Mouse (Mus musculus) neural tube, embryonic 14.5 days (tissue): Measurements from ENCODE around the gene Trat1. TPM values are rescaled to one million over a fixed set of nuclear protein-coding genes. Genes with fewer than 3 reads are reported as not detected.

Experiments used
- ATAC-seq: fragments of 200-750 bp; cut with Nextera tagmentation; 2 replicates; pipeline ENCODE4 v1.8.0; 2017; ENCODE audit warnings: low read depth, mild to moderate bottlenecking, moderate TSS enrichment, moderate library complexity
- H3K27ac ChIP-seq: fragments of 300-500 bp; sonication (generic); 2 replicates; pipeline ENCODE4 v1.5.1; 2014; ENCODE audit warnings: low read depth, mild to moderate bottlenecking, control low read depth, low read length, moderate library complexity, mixed read lengths
- H3K27me3 ChIP-seq: fragments of 300-500 bp; sonication (generic); 2 replicates; pipeline ENCODE4 v1.6.1; 2014; ENCODE audit warnings: low read length; ENCODE audit not compliant: control insufficient read depth, insufficient read depth
- H3K36me3 ChIP-seq: fragments of 300-500 bp; sonication (generic); 2 replicates; pipeline ENCODE4 v1.6.1; 2014; ENCODE audit warnings: low read length, mixed read lengths; ENCODE audit not compliant: control insufficient read depth, insufficient read depth
- H3K4me1 ChIP-seq: fragments of 300-500 bp; sonication (generic); 2 replicates; pipeline ENCODE4 v1.6.1; 2014; ENCODE audit warnings: low read length; ENCODE audit not compliant: control insufficient read depth, insufficient read depth
- H3K4me2 ChIP-seq: fragments of 300-500 bp; sonication (generic); 2 replicates; pipeline ENCODE4 v1.6.1; 2014; ENCODE audit warnings: mild to moderate bottlenecking, low read depth, low read length, control low read depth
- H3K4me3 ChIP-seq: fragments of 300-500 bp; sonication (generic); 2 replicates; pipeline ENCODE4 v1.5.1; 2014; ENCODE audit warnings: low read depth, low read length, control low read depth, mixed read lengths
- H3K9ac ChIP-seq: fragments of 300-500 bp; sonication (generic); replicated peaks from 2 replicates; pipeline ENCODE4 v1.6.1; 2014; ENCODE audit warnings: low read depth, mild to moderate bottlenecking, control low read depth, low read length, mixed read lengths
- H3K9me3 ChIP-seq: fragments of 300-500 bp; sonication (generic); 2 replicates; pipeline ENCODE4 v1.6.1; 2016; ENCODE audit warnings: low read length; ENCODE audit not compliant: control insufficient read depth
- WGBS: fragments of 180-500 bp; shearing (Covaris S2); extraction: QIAGEN DNeasy Blood & Tissue Kit; methylation state at CpG from one replicate; pipeline ENCODE4 v1.1.7; 2014; 5-methylcytosine and 5-hydroxymethylcytosine counted together
- polyA plus RNA-seq: library from polyadenylated mRNA; unstranded; fragments of >200 nt; fragmentation: Nextera tagmentation; extraction: Ambion mirVana; gene quantifications from 2 replicates; pipeline ENCODE4 v1.2.1, GENCODE M21; 2014

The Trat1 gene
- polyA plus RNA-seq, 1 experiment from 2014 or later = 0.33 TPM

GRCm38 (mm10) chr16:48741549-48741948 is 30.3 kb downstream of the Trat1 start:
- no peaks in the 10 kb centered on the region for H3K27me3 ChIP-seq
- no peak overlapping the region for H3K4me3 ChIP-seq
- no peak overlapping the region for H3K27ac ChIP-seq
- H3K4me2 ChIP-seq = no peak overlapping the region
- H3K9me3 ChIP-seq = no peaks in the 10 kb centered on the region
- WGBS = 72% methylated on average over 3 of the region's 3 CpGs
- no peaks in the 10 kb centered on the region for H3K36me3 ChIP-seq
- ATAC-seq = no peak
- H3K4me1 ChIP-seq = no peaks in the 10 kb centered on the region
- H3K9ac ChIP-seq = no peak overlapping the region

DNA sequence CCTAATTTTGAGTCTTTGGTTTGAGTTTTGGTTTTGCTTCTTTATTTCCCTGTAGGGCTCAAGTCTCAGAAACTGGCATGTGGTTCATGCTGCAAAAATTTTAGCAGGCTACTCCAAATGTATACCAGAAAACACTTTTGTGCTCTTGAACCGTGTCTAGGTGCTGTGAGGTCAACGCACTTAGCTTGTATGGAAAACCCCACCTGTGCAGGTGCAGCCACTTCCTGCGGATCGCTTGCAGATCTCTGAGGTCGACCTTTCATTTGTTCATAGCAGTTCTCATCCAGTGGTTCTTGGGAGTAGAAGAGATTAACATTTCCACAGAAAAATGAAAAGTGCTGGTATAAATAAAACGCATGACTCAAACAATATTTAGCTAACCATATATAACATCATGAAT is 31.8 kb downstream of the Trat1 start:
- Histone ChIP-seq H3K27me3 (no peaks in the 10 kb centered on the region), H3K4me1 (no peaks in the 10 kb centered on the region), H3K4me3 (no peak overlapping the region), H3K27ac (no peak overlapping the region), H3K4me2 (no peak overlapping the region), H3K9me3 (no peaks in the 10 kb centered on the region), H3K36me3 (no peaks in the 10 kb centered on the region), H3K9ac (no peak overlapping the region)
- no peak for ATAC-seq
- WGBS = 89% methylated on average over 6 of the region's 6 CpGs

DNA sequence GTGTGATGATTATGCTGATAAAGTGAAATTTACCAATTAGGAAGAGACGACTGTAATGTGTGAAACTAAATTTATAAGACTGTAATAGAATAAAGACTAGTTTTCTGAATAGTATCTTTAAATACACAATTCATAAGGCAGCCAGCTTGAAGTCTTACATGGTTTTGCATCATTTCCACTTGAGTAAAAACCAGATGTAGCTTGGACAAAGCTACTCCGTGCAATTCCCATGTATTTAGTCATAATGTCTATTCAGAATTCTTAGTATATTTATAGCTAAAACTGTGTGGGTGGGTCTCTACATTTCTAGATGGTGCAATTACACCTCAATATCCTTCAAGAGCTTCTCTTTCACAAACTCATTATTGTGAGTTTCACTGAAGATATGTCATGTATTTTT is 33.4 kb downstream of the Trat1 start:
- no peak overlapping the region for H3K9ac ChIP-seq
- no peak overlapping the region for H3K4me3 ChIP-seq
- H3K36me3 ChIP-seq = no peaks in the 10 kb centered on the region
- ATAC-seq = no peak
- no peak overlapping the region for H3K27ac ChIP-seq
- 88% methylated on average over 2 of the region's 2 CpGs for WGBS
- no peak overlapping the region for H3K4me2 ChIP-seq
- H3K9me3 ChIP-seq = no peaks in the 10 kb centered on the region
- H3K27me3 ChIP-seq = no peaks in the 10 kb centered on the region
- no peaks in the 10 kb centered on the region for H3K4me1 ChIP-seq

GRCm38 (mm10) chr16:48736890-48737289 is 34.9 kb downstream of the Trat1 start:
- ATAC-seq = no peak
- Histone ChIP-seq H3K4me1 (no peaks in the 10 kb centered on the region), H3K36me3 (no peaks in the 10 kb centered on the region), H3K4me2 (no peak overlapping the region), H3K4me3 (no peak overlapping the region), H3K9me3 (no peaks in the 10 kb centered on the region), H3K27me3 (no peaks in the 10 kb centered on the region), H3K9ac (no peak overlapping the region), H3K27ac (no peak overlapping the region)
- WGBS = 93% methylated on average over 3 of the region's 3 CpGs

DNA sequence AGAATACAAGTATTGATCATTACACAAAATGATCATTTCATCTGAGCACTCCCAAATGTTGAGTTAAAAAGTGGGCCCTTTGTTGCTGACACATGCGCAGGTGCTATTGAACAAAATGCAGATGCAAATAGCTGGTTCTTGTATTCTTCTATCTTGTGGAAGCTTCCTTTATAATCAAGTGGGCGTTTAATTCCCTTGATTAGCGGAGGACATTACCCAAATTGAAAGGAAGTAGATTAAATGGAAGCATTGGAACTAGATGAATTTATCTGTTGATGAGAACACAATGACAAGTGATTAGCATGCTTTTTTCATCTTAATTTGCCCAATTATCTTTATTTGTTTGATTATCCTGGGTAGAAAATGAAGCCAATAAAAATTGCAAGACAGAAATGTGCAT is 51.6 kb downstream of the Trat1 start:
- Histone ChIP-seq H3K9ac (no peak overlapping the region), H3K36me3 (no peaks in the 10 kb centered on the region), H3K27me3 (no peaks in the 10 kb centered on the region), H3K9me3 (no peaks in the 10 kb centered on the region), H3K27ac (no peak overlapping the region), H3K4me1 (no peaks in the 10 kb centered on the region), H3K4me2 (no peak overlapping the region), H3K4me3 (no peak overlapping the region)
- 81% methylated on average over 3 of the region's 3 CpGs for WGBS
- no peak for ATAC-seq

GRCm38 (mm10) chr16:48719679-48720078 is 52.1 kb downstream of the Trat1 start:
- Histone ChIP-seq H3K4me3 (no peak overlapping the region), H3K9ac (no peak overlapping the region), H3K4me2 (no peak overlapping the region), H3K27me3 (no peaks in the 10 kb centered on the region), H3K27ac (no peak overlapping the region), H3K9me3 (no peaks in the 10 kb centered on the region), H3K4me1 (no peaks in the 10 kb centered on the region), H3K36me3 (no peaks in the 10 kb centered on the region)
- no peak for ATAC-seq
- 81% methylated on average over 3 of the region's 3 CpGs for WGBS

DNA sequence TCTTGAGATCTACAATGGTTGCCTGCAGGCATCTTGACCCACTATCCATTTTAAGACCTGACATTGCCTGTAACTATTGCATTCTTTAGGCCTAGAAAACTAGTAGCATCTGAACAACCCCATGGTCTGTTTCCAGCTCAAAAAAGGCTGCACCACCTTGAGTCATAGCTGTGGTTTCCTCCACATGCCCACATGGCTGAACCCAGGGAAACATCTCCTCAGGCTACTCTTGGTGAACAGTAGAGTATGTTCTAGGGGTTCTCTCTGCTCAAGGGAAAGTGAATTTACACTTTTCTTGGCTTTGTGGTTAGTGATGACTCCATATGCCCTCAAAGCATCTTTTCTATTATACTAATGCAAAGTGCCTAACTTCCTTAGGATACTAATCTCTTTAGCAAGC is 55.5 kb downstream of the Trat1 start:
- H3K4me3 ChIP-seq = no peak overlapping the region
- H3K4me1 ChIP-seq = no peaks in the 10 kb centered on the region
- ATAC-seq = no peak

GRCm38 (mm10) chr16:48701896-48702295 is 69.9 kb downstream of the Trat1 start:
- H3K36me3 ChIP-seq = no peaks in the 10 kb centered on the region
- H3K27me3 ChIP-seq = no peaks in the 10 kb centered on the region
- no peak for ATAC-seq
- 84% methylated on average over 3 of the region's 3 CpGs for WGBS
- H3K9me3 ChIP-seq = no peaks in the 10 kb centered on the region
- H3K4me1 ChIP-seq = no peaks in the 10 kb centered on the region
- no peak overlapping the region for H3K4me3 ChIP-seq
- no peak overlapping the region for H3K27ac ChIP-seq
- H3K9ac ChIP-seq = no peak overlapping the region
- no peak overlapping the region for H3K4me2 ChIP-seq

More for the DNA sequence above, 55.5 kb downstream of the Trat1 start:
- Histone ChIP-seq H3K27me3 (no peaks in the 10 kb centered on the region), H3K4me2 (no peak overlapping the region), H3K36me3 (no peaks in the 10 kb centered on the region), H3K9me3 (no peaks in the 10 kb centered on the region), H3K27ac (no peak overlapping the region), H3K9ac (no peak overlapping the region)
